Mouse (Mus musculus) lung, postnatal 10 days (tissue): ENCODE measurements around the gene Cdh1.

Experiments used
- DNase-seq: peaks from one replicate; pipeline ENCODE4 v3.0.0; 2021

Cdh1 gene

GRCm38 (mm10) chr8:106682971-106683668 lies 80.0 kb downstream of the Cdh1 start, which contains the start of gene Tango6:
TSS of gene Tango6 (plus strand) at chr8:106683068.
- DNase-seq, result peak; percentile 91

- DNase-seq, result no peak
These were observed 81.2 kb downstream of the Cdh1 start for GRCm38 (mm10) chr8:106684387-106684786.

GRCm38 (mm10) chr8:106687479-106687878 lies 84.3 kb downstream of the Cdh1 start:
- DNase-seq, result peak; percentile 57

- peak; percentile 47 for DNase-seq
These were observed 94.6 kb downstream of the Cdh1 start for GRCm38 (mm10) chr8:106697748-106698248.

GRCm38 (mm10) chr8:106699588-106699987 lies 96.4 kb downstream of the Cdh1 start:
- peak; percentile 84 for DNase-seq

- no peak for DNase-seq
These were observed 97.0 kb downstream of the Cdh1 start for GRCm38 (mm10) chr8:106700131-106700530.

- no peak for DNase-seq
These were observed 98.2 kb downstream of the Cdh1 start for GRCm38 (mm10) chr8:106701360-106701759.

GRCm38 (mm10) chr8:106704199-106704900 lies 101.2 kb downstream of the Cdh1 start:
- DNase-seq, result no peak

GRCm38 (mm10) chr8:106704901-106705321 lies 101.8 kb downstream of the Cdh1 start:
- peak; percentile 95 for DNase-seq

GRCm38 (mm10) chr8:106706194-106706593 lies 103.0 kb downstream of the Cdh1 start:
- no peak for DNase-seq

GRCm38 (mm10) chr8:106710002-106710401 lies 106.9 kb downstream of the Cdh1 start:
- DNase-seq, result no peak

GRCm38 (mm10) chr8:106712487-106712886 lies 109.3 kb downstream of the Cdh1 start:
- no peak for DNase-seq

GRCm38 (mm10) chr8:106714297-106714696 lies 111.1 kb downstream of the Cdh1 start:
- no peak for DNase-seq

GRCm38 (mm10) chr8:106718091-106718500 lies 114.9 kb downstream of the Cdh1 start:
- peak; percentile 88 for DNase-seq
